Mouse (Mus musculus): ENCODE results near the gene Rusc2.

Rusc2 gene

GRCm38 (mm10) chr4:43417269-43418062 is 35.7 kb downstream of the Rusc2 start:
- H3K27me3 ChIP-seq (ENCODE audit: control insufficient read depth, insufficient read depth, low read length, poor library complexity, severe bottlenecking), result no peaks in the 10 kb centered on the region
- H3K36me3 ChIP-seq (ENCODE audit: control insufficient read depth, insufficient read depth, low read length, poor library complexity, severe bottlenecking), result no peaks in the 10 kb centered on the region
- DNase-seq (ENCODE audit: low read depth, low spot score), result no peak

GRCm38 (mm10) chr4:43418450-43418849 is 36.7 kb downstream of the Rusc2 start:
- DNase-seq (ENCODE audit: low read depth, low spot score), result no peak
- Histone ChIP-seq H3K36me3 (ENCODE audit: control insufficient read depth, insufficient read depth, low read length, poor library complexity, severe bottlenecking) (no peaks in the 10 kb centered on the region), H3K27me3 (ENCODE audit: control insufficient read depth, insufficient read depth, low read length, poor library complexity, severe bottlenecking) (no peaks in the 10 kb centered on the region)

- Histone ChIP-seq H3K27me3 (ENCODE audit: control insufficient read depth, insufficient read depth, low read length, poor library complexity, severe bottlenecking) (no peaks in the 10 kb centered on the region), H3K36me3 (ENCODE audit: control insufficient read depth, insufficient read depth, low read length, poor library complexity, severe bottlenecking) (no peaks in the 10 kb centered on the region)
- DNase-seq (ENCODE audit: low read depth, low spot score), result no peak
Measured at GRCm38 (mm10) chr4:43418973-43419656, 37.3 kb downstream of the Rusc2 start.

GRCm38 (mm10) chr4:43419801-43420281 is 38.1 kb downstream of the Rusc2 start:
- DNase-seq (ENCODE audit: low read depth, low spot score), result no peak
- H3K36me3 ChIP-seq (ENCODE audit: control insufficient read depth, insufficient read depth, low read length, poor library complexity, severe bottlenecking), result no peaks in the 10 kb centered on the region
- H3K27me3 ChIP-seq (ENCODE audit: control insufficient read depth, insufficient read depth, low read length, poor library complexity, severe bottlenecking), result no peaks in the 10 kb centered on the region

GRCm38 (mm10) chr4:43420305-43420704 is 38.5 kb downstream of the Rusc2 start:
- H3K36me3 ChIP-seq (ENCODE audit: control insufficient read depth, insufficient read depth, low read length, poor library complexity, severe bottlenecking), result no peaks in the 10 kb centered on the region
- peak; percentile 83 for DNase-seq (ENCODE audit: low read depth, low spot score)

GRCm38 (mm10) chr4:43421632-43422240 is 40.0 kb downstream of the Rusc2 start:
- DNase-seq (ENCODE audit: low read depth, low spot score), result no peak
- H3K27me3 ChIP-seq (ENCODE audit: control insufficient read depth, insufficient read depth, low read length, poor library complexity, severe bottlenecking), result no peaks in the 10 kb centered on the region
- H3K36me3 ChIP-seq (ENCODE audit: control insufficient read depth, insufficient read depth, low read length, poor library complexity, severe bottlenecking), result no peaks in the 10 kb centered on the region

More at GRCm38 (mm10) chr4:43420305-43420704, 38.5 kb downstream of the Rusc2 start:
- no peaks in the 10 kb centered on the region for H3K27me3 ChIP-seq (ENCODE audit: control insufficient read depth, insufficient read depth, low read length, poor library complexity, severe bottlenecking)

- no peaks in the 10 kb centered on the region for H3K27me3 ChIP-seq (ENCODE audit: control insufficient read depth, insufficient read depth, low read length, poor library complexity, severe bottlenecking)
- no peak for DNase-seq (ENCODE audit: low read depth, low spot score)
Measured at GRCm38 (mm10) chr4:43423267-43423934, 41.6 kb downstream of the Rusc2 start.

GRCm38 (mm10) chr4:43424072-43424471 is 42.3 kb downstream of the Rusc2 start:
- no peak for DNase-seq (ENCODE audit: low read depth, low spot score)
- Histone ChIP-seq H3K36me3 (ENCODE audit: control insufficient read depth, insufficient read depth, low read length, poor library complexity, severe bottlenecking) (no peaks in the 10 kb centered on the region), H3K27me3 (ENCODE audit: control insufficient read depth, insufficient read depth, low read length, poor library complexity, severe bottlenecking) (no peaks in the 10 kb centered on the region)

More at GRCm38 (mm10) chr4:43423267-43423934, 41.6 kb downstream of the Rusc2 start:
- no peaks in the 10 kb centered on the region for H3K36me3 ChIP-seq (ENCODE audit: control insufficient read depth, insufficient read depth, low read length, poor library complexity, severe bottlenecking)

GRCm38 (mm10) chr4:43425197-43425596 is 43.4 kb downstream of the Rusc2 start:
- H3K27me3 ChIP-seq (ENCODE audit: control insufficient read depth, insufficient read depth, low read length, poor library complexity, severe bottlenecking), result no peaks in the 10 kb centered on the region
- no peaks in the 10 kb centered on the region for H3K36me3 ChIP-seq (ENCODE audit: control insufficient read depth, insufficient read depth, low read length, poor library complexity, severe bottlenecking)
- DNase-seq (ENCODE audit: low read depth, low spot score), result no peak

- Histone ChIP-seq H3K36me3 (ENCODE audit: control insufficient read depth, insufficient read depth, low read length, poor library complexity, severe bottlenecking) (no peaks in the 10 kb centered on the region), H3K27me3 (ENCODE audit: control insufficient read depth, insufficient read depth, low read length, poor library complexity, severe bottlenecking) (no peaks in the 10 kb centered on the region)
- DNase-seq (ENCODE audit: low read depth, low spot score), result peak; percentile 36
Measured at GRCm38 (mm10) chr4:43425648-43426380, 44.0 kb downstream of the Rusc2 start.

- H3K36me3 ChIP-seq (ENCODE audit: control insufficient read depth, insufficient read depth, low read length, poor library complexity, severe bottlenecking), result no peaks in the 10 kb centered on the region
- no peaks in the 10 kb centered on the region for H3K27me3 ChIP-seq (ENCODE audit: control insufficient read depth, insufficient read depth, low read length, poor library complexity, severe bottlenecking)
- DNase-seq (ENCODE audit: low read depth, low spot score), result no peak
Measured at GRCm38 (mm10) chr4:43426487-43426886, 44.7 kb downstream of the Rusc2 start.

GRCm38 (mm10) chr4:43427501-43428179 is 45.9 kb downstream of the Rusc2 start:
- peak; percentile 52 for DNase-seq (ENCODE audit: low read depth, low spot score)
- Histone ChIP-seq H3K36me3 (ENCODE audit: control insufficient read depth, insufficient read depth, low read length, poor library complexity, severe bottlenecking) (no peaks in the 10 kb centered on the region), H3K27me3 (ENCODE audit: control insufficient read depth, insufficient read depth, low read length, poor library complexity, severe bottlenecking) (no peaks in the 10 kb centered on the region)

- H3K27me3 ChIP-seq (ENCODE audit: control insufficient read depth, insufficient read depth, low read length, poor library complexity, severe bottlenecking), result no peaks in the 10 kb centered on the region
- no peaks in the 10 kb centered on the region for H3K36me3 ChIP-seq (ENCODE audit: control insufficient read depth, insufficient read depth, low read length, poor library complexity, severe bottlenecking)
- no peak for DNase-seq (ENCODE audit: low read depth, low spot score)
Measured at GRCm38 (mm10) chr4:43428180-43428861, 46.5 kb downstream of the Rusc2 start.
